Mouse (Mus musculus) urinary bladder, postnatal 14 days (tissue): ENCODE data around the gene Ifi44.

Source experiments
- DNase-seq: peaks from one replicate; pipeline ENCODE4 v3.0.0; 2021; ENCODE audit warnings: low spot score

Gene Ifi44

GRCm38 (mm10) chr3:151749737-151750136, at the start of gene Ifi44:
Gene Ifi44 (minus strand): TSS chr3:151749960.
- peak; percentile 16 for DNase-seq

GRCm38 (mm10) chr3:151788622-151789021, 38.9 kb upstream of the Ifi44 start:
- no peak for DNase-seq

GRCm38 (mm10) chr3:151775089-151775488, 25.3 kb upstream of the Ifi44 start:
- peak; percentile 57 for DNase-seq

GRCm38 (mm10) chr3:151771074-151771473, 21.3 kb upstream of the Ifi44 start:
- peak; percentile 69 for DNase-seq

- DNase-seq = no peak
Observed at GRCm38 (mm10) chr3:151748514-151748913, 1.2 kb downstream of the Ifi44 start.

GRCm38 (mm10) chr3:151746058-151746457, 3.7 kb downstream of the Ifi44 start:
- no peak for DNase-seq

- DNase-seq = no peak
Observed at GRCm38 (mm10) chr3:151742223-151742622, 7.5 kb downstream of the Ifi44 start.

GRCm38 (mm10) chr3:151716246-151716645, 33.5 kb downstream of the Ifi44 start:
- DNase-seq = peak; percentile 3

GRCm38 (mm10) chr3:151707335-151707734, 42.4 kb downstream of the Ifi44 start:
- no peak for DNase-seq
